Mouse (Mus musculus) T-helper 17 cell (primary cell): ENCODE data around the gene Mfap5.
"Not testable (repeated sequence)": the region's sequence is repeated elsewhere in the genome, so short reads cannot be mapped to it uniquely, and the experiment has no call there.

Experiments
- in situ Hi-C, 2 experiments: fragments of 300-600 bp; cut with MboI, MseI; formaldehyde crosslinking; loops; 1 replicate in 1 of 2; 2 replicates in 1 of 2; pipeline ENCODE4 v1.15.1; 2025; ENCODE audit warnings: high pct_unique_total_duplicates in 2 of 2

The Mfap5 gene

GRCm38 (mm10) chr6:122505545-122505944 lies at the start of gene Mfap5:
Gene Mfap5, plus strand, starts transcription at chr6:122505845.
- in situ Hi-C loops: no loop called here

- in situ Hi-C loops: no loop called here
Measured at GRCm38 (mm10) chr6:122458946-122459693, 46.5 kb upstream of the Mfap5 start.

- in situ Hi-C loops: loop anchor here in 1 of 2 experiments (5.0 kb wide), 1 partner anchor 64 kb away; no protein-coding TSS in a partner anchor
Measured at GRCm38 (mm10) chr6:122466092-122466713, 39.4 kb upstream of the Mfap5 start.

- in situ Hi-C loops: loop anchor here in 1 of 2 experiments (5.0 kb wide), 1 partner anchor 67 kb away; no protein-coding TSS in a partner anchor
Measured at GRCm38 (mm10) chr6:122469030-122469640, 36.5 kb upstream of the Mfap5 start.

- in situ Hi-C loops: no loop called here
Measured at GRCm38 (mm10) chr6:122470240-122470639, 35.4 kb upstream of the Mfap5 start.

GRCm38 (mm10) chr6:122471461-122471860 lies 34.2 kb upstream of the Mfap5 start:
- in situ Hi-C loops: not testable (repeated sequence)

- in situ Hi-C loops: no loop called here
Measured at GRCm38 (mm10) chr6:122478062-122478461, 27.6 kb upstream of the Mfap5 start.

- in situ Hi-C loops: no loop called here
Measured at GRCm38 (mm10) chr6:122485401-122486296, 20.0 kb upstream of the Mfap5 start.

- in situ Hi-C loops: no loop called here
Measured at GRCm38 (mm10) chr6:122486297-122487117, 19.1 kb upstream of the Mfap5 start.

GRCm38 (mm10) chr6:122490929-122491512 lies 14.6 kb upstream of the Mfap5 start:
- in situ Hi-C loops: no loop called here

- in situ Hi-C loops: no loop called here
Measured at GRCm38 (mm10) chr6:122491557-122491956, 14.1 kb upstream of the Mfap5 start.

- in situ Hi-C loops: no loop called here
Measured at GRCm38 (mm10) chr6:122492479-122492878, 13.2 kb upstream of the Mfap5 start.

- in situ Hi-C loops: no loop called here
Measured at GRCm38 (mm10) chr6:122493799-122494472, 11.7 kb upstream of the Mfap5 start.

GRCm38 (mm10) chr6:122495082-122495881 lies 10.4 kb upstream of the Mfap5 start:
- in situ Hi-C loops: loop anchor here in 1 of 2 experiments (5.0 kb wide), 1 partner anchor 67 kb away; no protein-coding TSS in a partner anchor

- in situ Hi-C loops: loop anchor here in 1 of 2 experiments (5.0 kb wide), 1 partner anchor 66 kb away; no protein-coding TSS in a partner anchor
Measured at GRCm38 (mm10) chr6:122496501-122496900, 9.1 kb upstream of the Mfap5 start.

- in situ Hi-C loops: loop anchor here in 1 of 2 experiments (5.0 kb wide), 1 partner anchor 64 kb away; no protein-coding TSS in a partner anchor
Measured at GRCm38 (mm10) chr6:122498661-122499060, 7.0 kb upstream of the Mfap5 start, which contains the start of gene Rimklb. Gene Rimklb, minus strand, starts transcription at chr6:122498761.

- in situ Hi-C loops: no loop called here
Measured at GRCm38 (mm10) chr6:122505041-122505440, 604 bp upstream of the Mfap5 start.

GRCm38 (mm10) chr6:122508494-122508893 lies 2.8 kb downstream of the Mfap5 start:
- in situ Hi-C loops: no loop called here
